Mouse (Mus musculus) telencephalon, adult 2 months (tissue): ENCODE measurements around the gene Hrc.

Experiments
- DNase-seq: peaks from one replicate; pipeline ENCODE4 v3.0.0-alpha.2; 2011; ENCODE audit warnings: low read depth, low spot score

The Hrc gene

DNA sequence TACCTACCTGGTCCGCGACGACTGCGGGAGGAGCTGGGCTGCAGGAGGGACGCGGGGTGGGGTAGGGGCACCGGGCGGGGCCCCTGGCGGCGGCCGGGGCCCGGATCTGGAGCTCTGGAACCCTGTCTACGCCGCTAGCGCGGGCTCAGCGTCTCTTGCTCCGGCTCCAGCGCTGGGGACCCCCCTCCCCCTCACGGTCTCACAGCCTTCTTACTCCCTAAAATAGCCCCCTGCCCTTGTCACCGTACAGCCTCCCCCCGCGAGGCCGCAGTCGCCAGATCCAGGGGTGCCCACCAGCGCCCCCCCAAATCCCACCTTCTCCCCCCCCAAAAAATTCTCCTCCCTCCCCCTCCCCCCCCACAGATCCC, 31.5 kb downstream of the Hrc start, which contains the start of gene Ppfia3:
Gene Ppfia3, minus strand, starts transcription at position 368 of the 368 bp plus-strand sequence.
- no peak for DNase-seq

DNA sequence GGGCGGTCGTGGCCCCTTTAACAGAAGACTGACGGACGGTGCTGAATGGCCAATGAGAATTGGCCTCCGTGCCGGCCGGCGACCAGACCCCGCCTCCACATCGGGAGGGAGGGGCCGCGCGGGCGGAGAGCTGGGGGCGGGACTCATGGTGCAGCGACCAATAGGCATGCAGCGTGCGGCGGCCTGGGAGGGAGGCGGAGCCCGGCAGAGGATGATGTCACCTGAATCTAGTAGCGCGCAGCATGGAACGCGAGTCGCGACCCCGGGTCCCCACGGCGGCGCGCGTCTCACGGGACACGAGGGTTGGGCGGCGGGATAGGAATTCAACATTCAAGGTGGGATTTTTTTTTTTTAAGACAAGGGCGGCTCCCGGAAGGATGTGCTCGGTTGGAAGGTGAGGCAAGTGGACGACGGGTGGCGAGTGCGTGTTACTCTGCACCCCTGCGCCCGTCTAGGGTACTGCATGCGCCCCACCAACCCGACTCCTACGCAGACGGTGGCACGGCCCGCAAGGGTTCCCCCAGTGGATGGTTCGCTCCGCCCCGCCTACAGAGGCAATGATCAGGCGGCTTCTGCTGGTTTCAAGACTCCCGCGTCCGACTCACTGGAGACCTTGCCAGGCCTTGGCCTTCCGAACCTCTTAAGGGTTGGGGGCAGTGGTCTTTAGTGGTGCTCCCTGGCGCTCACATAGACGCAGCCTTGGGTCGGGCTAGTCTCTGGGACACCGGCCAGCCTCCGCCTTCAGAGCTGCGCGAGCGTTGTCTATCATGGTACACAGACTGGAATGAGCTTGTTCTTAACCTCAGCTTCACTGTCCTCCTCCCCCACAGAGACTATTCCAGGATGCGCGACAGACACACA, 32.2 kb downstream of the Hrc start:
- peak; percentile 95 for DNase-seq

DNA sequence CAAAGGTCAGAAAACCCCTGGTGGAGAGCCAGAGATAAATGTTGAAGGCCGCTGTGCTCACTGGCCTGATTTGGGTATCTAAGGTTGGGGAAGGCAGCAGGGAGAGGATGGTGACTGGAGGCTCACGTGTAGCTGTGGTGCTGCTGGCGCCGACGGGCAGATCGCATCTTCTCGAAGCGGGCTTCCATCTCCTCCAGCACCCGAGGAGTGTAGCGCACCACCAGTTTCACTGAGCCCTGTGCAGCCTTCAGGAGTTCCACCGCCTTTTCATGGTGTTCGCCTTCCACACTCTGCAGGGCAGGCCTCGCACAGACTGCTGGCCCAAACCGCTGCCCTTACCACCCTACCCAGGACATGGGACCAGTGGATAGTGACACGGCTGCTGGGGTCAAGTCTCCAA, 33.1 kb downstream of the Hrc start:
- DNase-seq: no peak

DNA sequence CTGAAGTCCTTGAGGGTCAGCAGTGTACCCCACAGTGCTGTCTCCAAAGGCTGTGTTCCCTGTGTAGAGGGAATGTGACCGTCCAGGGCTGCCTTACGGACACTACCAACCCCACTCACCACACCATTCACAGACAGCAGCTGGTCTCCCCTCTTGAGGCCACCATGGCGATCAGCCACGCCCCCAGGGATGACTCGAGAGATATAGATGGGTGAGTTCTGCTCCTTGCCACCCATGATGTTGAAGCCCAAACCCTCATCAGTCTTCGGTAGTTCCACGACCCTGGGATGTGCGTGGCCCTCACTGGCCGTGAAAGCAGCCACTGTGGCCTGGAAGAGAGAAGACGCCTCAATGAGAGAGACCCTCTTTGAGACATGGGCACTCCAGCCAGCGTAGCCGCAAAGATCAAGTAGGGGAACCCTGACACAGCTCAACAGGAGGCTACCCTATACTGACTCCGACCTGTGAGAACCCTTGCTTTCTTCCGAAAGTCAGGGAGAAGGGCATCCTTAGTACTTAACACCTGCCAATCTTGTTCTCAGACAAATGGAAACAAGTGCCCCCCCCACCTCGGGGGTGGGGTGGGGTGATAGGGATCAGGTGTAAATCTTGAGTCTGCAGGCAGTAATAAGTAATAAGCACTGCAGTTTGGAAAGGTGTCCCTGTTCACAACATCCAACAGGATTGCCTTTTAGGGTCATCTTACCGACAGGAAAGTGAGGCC, 34.1 kb downstream of the Hrc start:
- no peak for DNase-seq

DNA sequence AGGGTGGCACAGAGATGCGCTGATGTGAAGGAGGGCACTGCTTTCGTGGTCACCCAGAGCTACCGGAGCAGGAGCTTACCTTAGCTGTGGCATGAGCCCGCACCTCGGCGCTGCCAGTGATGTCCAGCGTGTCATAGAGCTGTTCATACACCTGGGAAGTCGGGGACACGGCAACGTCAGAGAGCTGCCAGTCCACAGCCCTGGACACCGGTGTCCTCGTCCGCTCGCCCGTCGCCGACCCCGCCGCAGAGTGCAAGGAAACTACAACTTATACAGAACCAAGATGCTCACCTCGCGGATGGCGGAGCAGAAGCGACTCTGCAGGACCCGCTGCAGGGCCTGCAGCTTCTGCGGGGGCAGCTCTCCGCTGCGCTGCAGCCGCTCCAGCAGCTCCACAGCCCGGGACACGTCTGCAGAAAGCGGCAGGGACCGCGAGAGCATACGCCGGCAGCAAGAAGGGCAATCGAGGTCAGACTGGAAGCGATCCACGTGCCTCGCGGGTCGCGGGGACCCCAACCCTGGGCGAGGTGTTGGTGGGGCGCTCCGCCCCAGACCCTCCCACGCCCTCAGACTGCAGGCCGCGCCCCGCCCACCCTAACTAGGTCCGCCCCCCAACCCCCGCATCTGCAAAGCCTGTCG, 34.9 kb downstream of the Hrc start:
- DNase-seq: no peak

DNA sequence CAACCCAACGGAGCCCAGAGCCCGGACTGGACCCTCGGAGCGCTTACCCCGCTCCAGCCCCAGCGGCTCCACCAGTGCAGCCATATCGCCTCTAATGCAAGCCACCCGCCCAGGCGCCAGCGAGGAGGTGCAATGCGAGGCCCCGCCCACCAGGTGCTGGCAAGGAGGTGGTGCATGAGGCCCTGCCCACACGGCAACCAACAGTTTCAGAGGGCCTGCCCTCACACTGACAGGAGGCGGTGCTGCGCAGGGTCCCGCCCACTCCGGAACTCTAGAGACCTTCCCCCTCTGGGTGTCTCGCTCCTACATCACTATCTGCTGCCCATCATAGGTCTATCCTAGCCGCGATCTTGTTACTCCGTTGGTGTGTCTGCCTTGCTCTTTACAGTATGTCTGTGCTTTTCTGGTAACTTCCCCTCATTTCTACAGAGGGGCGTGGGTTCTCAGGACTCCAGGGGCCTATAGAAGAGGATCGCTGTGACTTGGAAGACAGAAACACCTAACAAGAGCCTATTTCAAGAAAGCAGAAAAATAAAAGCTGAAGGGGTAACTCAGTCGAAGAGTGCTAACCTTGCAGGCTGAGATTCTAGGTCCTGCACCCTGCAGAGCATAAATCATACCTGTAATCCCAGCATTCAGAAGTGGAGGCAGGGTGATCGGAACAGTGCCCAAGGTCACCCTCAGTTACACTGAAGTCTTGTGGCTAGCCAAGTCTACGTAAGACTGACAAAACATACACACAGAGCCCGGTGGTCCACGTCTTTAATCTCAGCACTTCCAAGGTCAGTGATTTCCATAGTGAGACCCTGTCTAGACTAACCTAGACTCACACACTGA, 35.6 kb downstream of the Hrc start, which contains the start of gene Lin7b:
Gene Lin7b, minus strand, starts transcription at position 109 of the 837 bp plus-strand sequence.
- DNase-seq: peak; percentile 90

DNA sequence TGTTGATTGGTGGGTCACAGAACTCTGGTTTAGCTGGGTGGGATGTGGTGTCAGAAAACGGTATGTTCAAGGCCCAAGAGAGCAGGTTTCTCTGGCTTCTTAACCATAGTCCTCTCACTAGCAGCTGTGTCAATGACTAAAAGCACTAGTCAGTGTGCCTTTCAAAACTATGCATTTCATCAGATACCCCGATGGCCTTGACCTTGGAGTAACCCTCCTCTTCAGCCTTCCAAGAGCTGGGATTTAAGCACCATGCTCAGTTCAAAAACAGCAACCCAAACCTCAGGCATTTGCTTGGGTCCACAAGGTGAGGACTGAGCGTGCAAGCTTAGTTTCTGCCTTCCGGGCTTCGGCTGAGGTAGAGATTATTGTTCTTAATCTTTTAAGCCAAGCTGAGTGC, 37.3 kb downstream of the Hrc start:
- no peak for DNase-seq

DNA sequence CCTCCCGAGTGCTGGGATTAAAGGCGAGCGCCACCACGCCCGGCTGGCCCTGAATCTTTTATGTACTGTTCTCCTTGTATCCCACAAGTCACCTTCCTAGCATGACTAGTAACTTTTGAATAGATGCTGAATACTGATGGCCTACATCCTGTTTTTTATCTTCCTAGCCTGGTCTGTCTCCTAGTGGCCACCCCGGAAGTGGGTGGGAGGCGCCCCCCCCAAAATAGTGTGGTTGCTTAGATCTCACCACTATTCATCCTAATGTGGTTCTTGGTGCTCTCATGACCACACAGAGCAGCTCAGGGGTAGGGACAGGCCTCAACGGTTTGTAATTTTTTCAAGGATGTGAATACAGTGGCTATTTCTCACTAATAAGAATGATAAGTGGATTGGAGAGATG, 39.5 kb downstream of the Hrc start:
- DNase-seq: no peak

DNA sequence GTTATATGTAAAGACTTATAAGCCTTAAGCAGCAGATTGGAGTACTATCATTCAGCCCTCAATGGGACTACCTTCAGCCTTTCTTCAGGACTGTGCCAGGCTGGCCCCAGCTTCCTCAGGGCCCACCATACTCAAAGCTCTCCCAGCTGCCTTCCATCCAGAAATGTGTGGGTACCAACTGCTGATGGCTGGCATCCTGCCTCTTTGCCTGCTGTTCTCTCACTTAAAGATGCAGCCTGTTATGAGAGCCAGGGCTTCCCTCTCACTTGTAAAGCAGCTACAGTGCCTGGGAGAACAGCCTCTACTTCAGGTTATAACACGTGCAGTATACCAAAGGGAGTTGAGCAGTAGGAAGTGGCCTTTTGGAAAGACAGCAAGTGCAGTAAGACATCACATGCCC, 41.0 kb downstream of the Hrc start:
- DNase-seq: no peak

DNA sequence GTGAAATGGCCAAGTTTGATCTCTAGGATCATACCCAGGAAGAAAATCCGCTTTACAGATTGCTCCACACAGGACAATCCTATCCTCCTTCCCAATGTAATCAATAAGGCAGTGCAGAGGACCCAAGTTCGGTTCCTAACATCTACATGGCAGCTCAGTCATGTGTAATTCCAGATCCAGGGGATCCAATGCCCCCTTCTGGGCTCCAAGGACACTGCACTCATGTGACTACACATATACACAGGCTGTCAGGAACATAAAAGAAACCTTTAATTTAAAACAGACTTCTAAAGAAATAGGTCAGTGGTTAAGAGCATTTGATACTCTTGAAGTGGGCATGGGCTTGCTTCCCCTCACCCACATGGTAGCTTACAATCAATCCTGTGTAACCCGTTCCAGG, 51.0 kb downstream of the Hrc start:
- no peak for DNase-seq
